Mouse (Mus musculus) frontal cortex, adult (tissue): Measurements from ENCODE around the gene Klhl42.
A peak's percentile ranks its signal among the peaks of the same experiment; 100 is the strongest.

Source experiments
- ATAC-seq: cut with Nextera tagmentation; 2 replicates; pipeline ENCODE4 v1.9.2; 2017; ENCODE audit warnings: mild to moderate bottlenecking, moderate library complexity, mixed read lengths; ENCODE audit not compliant: low TSS enrichment

Klhl42 gene

GRCm38 (mm10) chr6:147145753-147146152, 54.6 kb downstream of the Klhl42 start:
- ATAC-seq: no peak

GRCm38 (mm10) chr6:147151069-147151468, 59.9 kb downstream of the Klhl42 start:
- ATAC-seq: peak; percentile 88

GRCm38 (mm10) chr6:147151839-147152238, 60.7 kb downstream of the Klhl42 start:
- no peak for ATAC-seq

- ATAC-seq: no peak
Observed at GRCm38 (mm10) chr6:147155085-147155484, 63.9 kb downstream of the Klhl42 start.

- ATAC-seq: no peak
Observed at GRCm38 (mm10) chr6:147161818-147162584, 70.8 kb downstream of the Klhl42 start.
